Mouse (Mus musculus) colon, adult 2 months (tissue): ENCODE data around the gene Apobec1. TPM values are rescaled to one million over a fixed set of nuclear protein-coding genes. Genes with fewer than 3 reads are reported as not detected.

ENCODE experiments used
- polyA plus RNA-seq: library from polyadenylated mRNA; depleted of rRNA; stranded (reverse); fragments of >200 nt; gene quantifications from 2 replicates; pipeline ENCODE4 v1.2.3, GENCODE M21; 2012; rRNA removed

Apobec1 gene
- polyA plus RNA-seq, result 11.5 and 14.2 TPM in 2 replicates

DNA sequence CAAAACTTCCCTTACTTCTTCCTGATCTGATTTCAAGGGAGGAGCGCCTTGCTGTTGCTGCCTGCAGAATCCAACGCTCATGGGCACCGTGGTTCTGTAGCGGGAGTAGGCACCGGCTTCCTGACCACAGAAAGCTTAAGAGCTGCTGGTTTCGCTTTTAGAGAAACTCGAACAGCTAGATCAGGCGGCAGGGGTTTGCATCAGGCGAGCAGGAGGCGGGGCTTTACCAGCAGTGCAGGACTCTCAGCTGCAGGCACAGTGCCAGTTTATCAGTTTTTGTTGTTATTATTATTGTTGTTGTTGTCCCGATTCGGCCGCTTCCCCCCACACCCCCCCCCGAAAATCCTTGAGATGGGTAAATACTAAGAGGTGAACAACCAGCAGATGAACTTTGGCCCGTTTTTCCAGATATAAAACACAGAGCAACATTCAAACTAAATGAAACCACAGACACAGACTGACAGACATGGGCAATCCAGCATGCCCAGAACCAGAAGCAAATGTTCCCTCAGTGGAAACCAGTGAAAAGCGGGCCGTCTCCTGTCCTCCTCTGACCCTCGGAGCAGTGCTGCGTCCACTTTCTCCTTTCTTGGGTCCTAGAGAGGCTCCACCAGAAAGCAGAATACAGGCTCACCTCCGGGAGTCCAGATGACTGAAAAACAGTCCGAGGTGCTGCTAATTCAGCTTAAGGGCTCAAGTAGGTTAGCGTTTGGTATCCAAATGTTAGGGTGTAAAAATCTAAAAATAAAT, at the start of gene Apobec1:
Gene Apobec1 (minus strand): TSS at position 203 of the 750 bp plus-strand sequence.

DNA sequence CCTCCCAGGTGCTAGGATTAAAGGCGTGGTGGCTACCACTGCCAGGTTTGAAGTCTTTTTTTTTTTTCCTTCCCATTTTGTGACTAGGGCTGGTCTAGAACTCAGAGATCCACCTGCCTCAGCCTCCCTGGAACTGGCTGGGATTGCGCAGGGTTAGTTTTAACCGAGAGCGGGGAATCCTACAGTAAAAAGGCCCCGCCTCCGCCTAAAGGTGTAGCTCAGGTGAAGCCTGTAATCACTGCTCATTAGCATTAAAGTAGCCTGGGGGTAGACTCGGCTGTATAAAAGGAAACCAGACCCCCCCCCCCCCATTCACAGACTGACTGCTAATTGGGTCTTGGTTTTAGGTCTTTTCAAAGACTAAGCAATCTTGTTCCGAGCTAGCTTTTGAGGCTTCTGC, 23.9 kb upstream of the Apobec1 start, which contains the start of gene Dppa3:
Gene Dppa3 (plus strand): TSS at position 301 of the 400 bp plus-strand sequence.

DNA sequence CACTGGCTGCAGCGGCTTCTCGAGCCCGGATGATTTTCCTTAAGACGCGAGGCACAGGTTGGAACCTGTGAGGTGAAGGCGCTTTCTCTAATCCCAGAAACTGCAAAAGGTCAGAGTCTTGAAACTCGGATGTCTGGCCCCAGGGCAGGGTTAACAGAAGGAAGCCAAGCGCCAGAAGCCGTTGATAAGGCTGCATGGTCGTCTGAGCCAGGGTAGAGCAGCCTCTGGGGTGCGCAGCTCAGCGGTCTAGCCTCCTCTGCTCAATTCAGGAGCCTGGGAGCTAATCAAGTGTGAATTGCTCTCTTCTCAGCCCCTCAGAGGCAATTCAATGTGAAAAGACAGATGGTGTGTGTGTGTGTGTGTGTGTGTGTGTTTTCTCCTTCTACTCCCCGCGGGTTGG, 7.5 kb upstream of the Apobec1 start, which contains the start of gene Gdf3:
Gene Gdf3 (minus strand): TSS at position 317 of the 400 bp plus-strand sequence.

DNA sequence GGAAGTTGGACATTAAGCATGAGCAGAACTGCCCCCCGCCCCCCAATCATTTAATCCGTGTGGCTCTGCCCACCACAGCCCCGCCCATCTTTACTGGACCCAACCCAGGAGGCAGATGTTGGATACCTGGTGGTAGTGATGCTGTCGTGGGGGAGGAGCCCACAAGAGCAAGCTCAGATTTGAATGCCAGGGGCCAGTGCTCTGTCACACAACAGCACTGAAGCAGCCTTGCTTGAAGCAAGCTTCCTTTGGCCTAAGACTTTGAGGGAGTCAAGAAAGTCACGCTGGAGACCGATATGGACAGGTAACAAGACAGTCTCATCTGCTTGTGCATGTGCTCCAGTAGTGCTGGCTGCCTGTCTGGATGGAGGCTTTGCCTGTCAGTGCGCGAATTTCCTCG, 48.6 kb downstream of the Apobec1 start, which contains the start of gene Aicda:
Gene Aicda (plus strand): TSS at position 196 of the 400 bp plus-strand sequence.

Other genes starting within 250 kb of the Apobec1 start
- gene Rimklb, start 103.7 kb downstream of the Apobec1 start, polyA plus RNA-seq, result 0.06 TPM in 1 of 2 replicates, not detected in the other
- 76.6 and 77.6 TPM in 2 replicates for gene Mfap5, start 96.6 kb downstream of the Apobec1 start, polyA plus RNA-seq
- gene Aicda, start 48.6 kb downstream of the Apobec1 start, polyA plus RNA-seq, result 0.16 TPM in 1 of 2 replicates, not detected in the other
- 0.08 and 0.09 TPM in 2 replicates for gene Gdf3, start 7.6 kb upstream of the Apobec1 start, polyA plus RNA-seq
- not detected in 2 replicates for gene Dppa3, start 24.0 kb upstream of the Apobec1 start, polyA plus RNA-seq
- not detected in 2 replicates for gene Nanog, start 105.0 kb upstream of the Apobec1 start, polyA plus RNA-seq
- gene Slc2a3, start 199.2 kb upstream of the Apobec1 start, polyA plus RNA-seq, result 1.5 and 1.8 TPM in 2 replicates
- gene Foxj2, start 217.5 kb upstream of the Apobec1 start, polyA plus RNA-seq, result 13.1 TPM in 2 replicates